In genomic region chr9:108141387-108141786, GRCm38 (mm10) we compare ENCODE assay signal across 25 mouse cellular contexts.
"Had no signal": no experiment of that assay in that cellular context is flagged by ENCODE, and none has a peak within 500 bp of the region (broad histone marks: within the 10 kb centered on the region; RNA-seq: fewer than 3 reads in every experiment).

No protein-coding gene starts in this region.

- DNase-seq: kidney, adult 8-10 months; kidney, postnatal 10 days; kidney, postnatal 36 days; layer of hippocampus, adult 9-11 months; layer of hippocampus, postnatal 36 days; liver; lung, adult 18-20 months; lung, postnatal 10 days; lung, postnatal 36 days; right cerebral cortex, postnatal 14 days; spleen, adult 18-20 months; thymus, postnatal 25 days had no signal

- H3K4me1 ChIP-seq: kidney, embryonic 15.5 days; liver, embryonic 12.5 days; liver, embryonic 15.5 days; midbrain, embryonic 10.5 days; midbrain, embryonic 13.5 days; neural tube, embryonic 13.5 days had no signal

- H3K27ac ChIP-seq: kidney, embryonic 15.5 days; limb, embryonic 10.5 days; limb, embryonic 13.5 days; liver, embryonic 12.5 days; liver, embryonic 15.5 days; lung, embryonic 15.5 days; midbrain, embryonic 10.5 days; midbrain, embryonic 13.5 days; neural tube, embryonic 13.5 days; stomach, embryonic 15.5 days had no signal

- ATAC-seq: liver, embryonic 12.5 days; midbrain, embryonic 13.5 days; midbrain, embryonic 16.5 days had no signal

- H3K4me3 ChIP-seq: kidney, embryonic 15.5 days; limb, embryonic 10.5 days; limb, embryonic 13.5 days; liver, embryonic 12.5 days; liver, embryonic 15.5 days; lung, embryonic 15.5 days; megakaryocyte, embryonic 14.5 days; midbrain, embryonic 10.5 days; midbrain, embryonic 13.5 days; myocyte; neural tube, embryonic 13.5 days; stomach, embryonic 15.5 days had no signal
